Mouse (Mus musculus): ENCODE measurements at regions not wholly inside any gene's neighbourhood (a gene's known extent, or its start where the extent isn't known, plus 50 kb on each side); places are given as distances from the start of the nearest gene placed in this dataset.

DNA sequence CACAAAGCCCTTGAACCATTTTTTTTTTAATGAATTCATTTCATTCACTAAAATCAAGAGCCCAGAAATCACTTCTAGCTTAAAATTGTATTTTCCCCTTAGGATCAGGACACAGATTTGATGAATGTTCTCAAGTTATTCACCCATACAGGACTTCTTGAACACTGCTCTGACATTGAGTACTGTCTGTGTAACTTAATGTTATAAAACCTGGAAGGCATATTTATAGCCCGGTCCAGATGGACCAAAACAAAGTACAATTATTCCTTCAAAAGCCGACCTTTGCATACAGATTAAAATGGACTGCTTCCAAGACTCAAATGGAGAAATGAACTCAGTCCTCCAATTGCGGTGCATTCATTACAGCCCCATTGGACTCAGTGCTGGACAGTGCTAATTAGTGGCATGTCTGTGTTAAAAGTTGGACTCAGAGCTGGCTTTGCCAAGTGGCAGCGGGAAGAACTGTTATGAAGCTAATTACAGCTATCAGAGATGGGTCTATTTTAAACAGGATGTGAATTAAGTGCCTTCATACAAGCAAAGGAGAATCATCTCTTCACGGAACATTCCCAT lies 1499.2 kb upstream of the Slc10a2 start:
- TF ChIP-seq CTCF (IDR thresholded peaks at IDR 0.05; ENCODE audit: borderline replicate concordance, insufficient read depth, low read depth, low read length) (no peak), POLR2A (IDR thresholded peaks at IDR 0.05; ENCODE audit: borderline replicate concordance, insufficient read depth, low read length) (no peak)
